Mouse (Mus musculus): ENCODE results near the gene Asna1. TPM values are rescaled to one million over a fixed set of nuclear protein-coding genes. Genes with fewer than 3 reads are reported as not detected.

Asna1 gene
- polyA plus RNA-seq, 1 experiment from 2014 or later = 154 TPM

GRCm38 (mm10) chr8:84977435-84978247, 47.4 kb downstream of the Asna1 start:
- peak overlapping the region; percentile 65 for H3K27ac ChIP-seq (replicated peaks)
- peaks cover 68% of the 10 kb centered on the region for H3K4me1 ChIP-seq
- H3K36me3 ChIP-seq = peaks cover 20% of the 10 kb centered on the region
- ATAC-seq (ENCODE audit: low FRiP score) = no peak
- H3K9me3 ChIP-seq (replicated peaks) = no peaks in the 10 kb centered on the region
- peak overlapping the region; percentile 55 for H3K9ac ChIP-seq (replicated peaks)
- peak overlapping the region; percentile 59 for H3K4me3 ChIP-seq (replicated peaks)
- no peaks in the 10 kb centered on the region; the same call in none of the 2 replicates for H3K27me3 ChIP-seq (replicated peaks)
- 1% methylated on average over 70 of the region's 70 CpGs for WGBS
- H3K4me2 ChIP-seq = peak overlapping the region; percentile 99

- Histone ChIP-seq H3K36me3 (peaks cover 26% of the 10 kb centered on the region), H3K4me1 (peaks cover 68% of the 10 kb centered on the region), H3K4me2 (peak overlapping the region; percentile 99), H3K27me3 (replicated peaks) (no peaks in the 10 kb centered on the region; the same call in 1 of the 2 replicates), H3K4me3 (replicated peaks) (peak overlapping the region; percentile 59), H3K9me3 (replicated peaks) (no peaks in the 10 kb centered on the region), H3K27ac (replicated peaks) (peak overlapping the region; percentile 46; the same call in 1 of the 2 replicates), H3K9ac (replicated peaks) (peak overlapping the region; percentile 55)
- WGBS = 2% methylated on average over 25 of the region's 25 CpGs
- ATAC-seq (ENCODE audit: low FRiP score) = no peak
These were observed 48.2 kb downstream of the Asna1 start for GRCm38 (mm10) chr8:84976763-84977434.

- Histone ChIP-seq H3K27me3 (replicated peaks) (no peaks in the 10 kb centered on the region; the same call in 1 of the 2 replicates), H3K27ac (replicated peaks) (peak overlapping the region; percentile 46), H3K4me3 (replicated peaks) (peak overlapping the region; percentile 59), H3K36me3 (peaks cover 33% of the 10 kb centered on the region), H3K4me2 (peak overlapping the region; percentile 99), H3K9ac (replicated peaks) (peak overlapping the region; percentile 55), H3K9me3 (replicated peaks) (no peaks in the 10 kb centered on the region), H3K4me1 (peaks cover 73% of the 10 kb centered on the region)
- 1% methylated on average over 56 of the region's 61 CpGs for WGBS
- peak; percentile 76 for ATAC-seq (ENCODE audit: low FRiP score)
These were observed 48.9 kb downstream of the Asna1 start for GRCm38 (mm10) chr8:84976031-84976762.

GRCm38 (mm10) chr8:84975434-84975833, 49.6 kb downstream of the Asna1 start:
- H3K27me3 ChIP-seq (replicated peaks) = no peaks in the 10 kb centered on the region
- H3K9ac ChIP-seq (replicated peaks) = no peak overlapping the region
- H3K9me3 ChIP-seq (replicated peaks) = no peaks in the 10 kb centered on the region
- H3K4me2 ChIP-seq = peak overlapping the region; percentile 99
- peaks cover 74% of the 10 kb centered on the region for H3K4me1 ChIP-seq
- ATAC-seq (ENCODE audit: low FRiP score) = no peak
- peak overlapping the region; percentile 59; the same call in 1 of the 2 replicates for H3K4me3 ChIP-seq (replicated peaks)
- peaks cover 39% of the 10 kb centered on the region for H3K36me3 ChIP-seq
- WGBS = 38% methylated on average over 7 of the region's 7 CpGs
- H3K27ac ChIP-seq (replicated peaks) = no peak overlapping the region

- Histone ChIP-seq H3K27me3 (replicated peaks) (no peaks in the 10 kb centered on the region), H3K36me3 (peaks cover 39% of the 10 kb centered on the region), H3K4me1 (peaks cover 69% of the 10 kb centered on the region), H3K27ac (replicated peaks) (no peak overlapping the region), H3K9ac (replicated peaks) (no peak overlapping the region), H3K4me3 (replicated peaks) (no peak overlapping the region), H3K9me3 (replicated peaks) (no peaks in the 10 kb centered on the region), H3K4me2 (no peak overlapping the region)
- 80% methylated on average over 8 of the region's 8 CpGs for WGBS
- no peak for ATAC-seq (ENCODE audit: low FRiP score)
These were observed 50.4 kb downstream of the Asna1 start for GRCm38 (mm10) chr8:84974543-84975142.

- no peak for ATAC-seq (ENCODE audit: low FRiP score)
- Histone ChIP-seq H3K4me3 (replicated peaks) (no peak overlapping the region), H3K27me3 (replicated peaks) (no peaks in the 10 kb centered on the region), H3K9ac (replicated peaks) (no peak overlapping the region), H3K36me3 (peaks cover 39% of the 10 kb centered on the region), H3K27ac (replicated peaks) (no peak overlapping the region), H3K9me3 (replicated peaks) (no peaks in the 10 kb centered on the region), H3K4me1 (peaks cover 62% of the 10 kb centered on the region), H3K4me2 (no peak overlapping the region)
- WGBS = 55% methylated on average over 4 of the region's 4 CpGs
These were observed 51.1 kb downstream of the Asna1 start for GRCm38 (mm10) chr8:84973803-84974542.

GRCm38 (mm10) chr8:84973079-84973478, 52.0 kb downstream of the Asna1 start:
- H3K36me3 ChIP-seq = peaks cover 39% of the 10 kb centered on the region
- H3K4me1 ChIP-seq = peaks cover 62% of the 10 kb centered on the region
- no peak overlapping the region for H3K27ac ChIP-seq (replicated peaks)
- WGBS = 96% methylated on average over 1 of the region's 1 CpGs
- no peak overlapping the region for H3K4me3 ChIP-seq (replicated peaks)
- H3K27me3 ChIP-seq (replicated peaks) = no peaks in the 10 kb centered on the region
- no peaks in the 10 kb centered on the region for H3K9me3 ChIP-seq (replicated peaks)
- no peak overlapping the region for H3K4me2 ChIP-seq
- ATAC-seq (ENCODE audit: low FRiP score) = no peak
- no peak overlapping the region for H3K9ac ChIP-seq (replicated peaks)

GRCm38 (mm10) chr8:84970913-84971312, 54.2 kb downstream of the Asna1 start:
- H3K36me3 ChIP-seq = peaks cover 39% of the 10 kb centered on the region
- H3K27ac ChIP-seq (replicated peaks) = no peak overlapping the region; the same call in 1 of the 2 replicates
- no peaks in the 10 kb centered on the region for H3K9me3 ChIP-seq (replicated peaks)
- H3K27me3 ChIP-seq (replicated peaks) = no peaks in the 10 kb centered on the region
- H3K9ac ChIP-seq (replicated peaks) = peak overlapping the region; percentile 87
- 69% methylated on average over 5 of the region's 5 CpGs for whole genome bisulfite sequencing
- no peak for ATAC-seq (ENCODE audit: low FRiP score)
- H3K4me3 ChIP-seq (replicated peaks) = peak overlapping the region; percentile 73
- H3K4me2 ChIP-seq = peak overlapping the region; percentile 71
- peaks cover 54% of the 10 kb centered on the region for H3K4me1 ChIP-seq

- H3K9ac ChIP-seq (replicated peaks) = peak overlapping the region; percentile 87
- H3K36me3 ChIP-seq = peaks cover 38% of the 10 kb centered on the region
- peak overlapping the region; percentile 88 for H3K27ac ChIP-seq (replicated peaks)
- no peaks in the 10 kb centered on the region for H3K9me3 ChIP-seq (replicated peaks)
- 8% methylated on average over 21 of the region's 21 CpGs for WGBS
- peak overlapping the region; percentile 73 for H3K4me3 ChIP-seq (replicated peaks)
- ATAC-seq (ENCODE audit: low FRiP score) = no peak
- peaks cover 52% of the 10 kb centered on the region for H3K4me1 ChIP-seq
- H3K27me3 ChIP-seq (replicated peaks) = no peaks in the 10 kb centered on the region
- H3K4me2 ChIP-seq = peak overlapping the region; percentile 71
These were observed 54.8 kb downstream of the Asna1 start for GRCm38 (mm10) chr8:84970135-84970790.

All from neural tube, embryonic 15.5 days (tissue).